Mouse (Mus musculus): ENCODE measurements around the gene Npdc1.
"Not testable (repeated sequence)": the region's sequence is repeated elsewhere in the genome, so short reads cannot be mapped to it uniquely, and the experiment has no call there.

The Npdc1 gene

DNA sequence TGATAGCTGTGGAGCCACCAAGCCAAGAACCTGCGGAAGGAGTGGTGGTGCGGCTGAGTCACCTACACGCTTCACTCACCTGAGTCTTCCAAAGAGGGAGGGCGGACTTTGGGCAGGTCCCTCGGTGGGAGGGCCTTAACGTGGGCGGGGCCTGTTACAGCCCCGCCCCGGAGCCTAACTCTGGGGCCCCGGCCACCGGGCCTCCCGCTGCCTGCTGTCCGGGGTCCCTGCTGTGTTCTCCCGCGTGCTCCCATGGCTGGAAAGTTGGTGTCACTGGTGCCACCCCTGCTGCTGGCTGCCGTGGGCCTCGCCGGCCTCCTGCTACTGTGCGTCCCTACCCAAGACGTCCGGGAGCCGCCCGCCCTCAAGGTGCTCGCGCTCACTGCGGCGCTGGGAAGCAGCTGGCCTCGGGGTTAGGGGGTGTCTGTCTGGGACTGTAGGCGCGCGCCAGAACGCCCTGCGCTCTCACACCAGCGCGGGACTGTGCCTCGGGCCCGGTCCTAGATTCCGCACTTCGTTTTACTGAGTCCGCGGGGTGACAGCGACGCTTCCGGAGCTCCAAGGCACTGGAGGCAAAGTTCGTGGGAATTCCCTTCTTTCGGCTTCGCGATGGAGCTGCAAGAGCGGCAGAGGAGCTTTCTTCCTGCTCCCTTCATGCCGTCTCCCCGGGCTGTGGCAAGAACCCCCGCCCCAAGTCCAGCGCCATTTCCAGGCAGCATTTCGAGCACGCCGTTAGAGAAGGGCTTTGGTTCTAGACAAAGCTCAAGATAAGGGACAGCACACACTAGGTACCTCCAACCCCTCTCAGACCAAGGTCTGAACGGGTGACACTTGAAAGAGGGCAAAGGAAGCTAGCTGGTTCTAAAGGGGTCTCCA, 3.2 kb upstream of the Npdc1 start, which contains the start of gene Entpd2:
Gene Entpd2 (plus strand): TSS at position 154 of the 876 bp plus-strand sequence.
- DNase-seq, result peak; percentile 67

DNA sequence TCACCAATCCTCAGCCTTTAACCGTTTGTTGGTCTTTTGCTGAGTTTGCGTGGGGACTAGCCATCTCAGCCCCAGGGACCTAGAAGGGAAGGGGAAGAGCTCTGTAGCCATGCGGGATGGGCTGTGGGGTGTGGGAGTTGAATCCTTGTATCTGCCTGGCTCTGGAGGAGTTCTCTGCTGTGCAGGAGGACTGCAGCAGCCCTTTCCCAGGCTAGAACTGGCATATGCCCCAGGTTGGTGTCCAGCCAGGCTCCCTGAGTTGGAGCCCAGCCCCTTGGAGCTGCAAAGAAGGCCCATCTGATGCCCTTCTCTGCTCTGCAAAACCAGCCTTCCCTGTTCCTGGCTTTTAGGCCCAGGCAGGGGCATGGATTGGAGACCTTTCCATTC, 2.6 kb upstream of the Npdc1 start:
- no peak for DNase-seq

DNA sequence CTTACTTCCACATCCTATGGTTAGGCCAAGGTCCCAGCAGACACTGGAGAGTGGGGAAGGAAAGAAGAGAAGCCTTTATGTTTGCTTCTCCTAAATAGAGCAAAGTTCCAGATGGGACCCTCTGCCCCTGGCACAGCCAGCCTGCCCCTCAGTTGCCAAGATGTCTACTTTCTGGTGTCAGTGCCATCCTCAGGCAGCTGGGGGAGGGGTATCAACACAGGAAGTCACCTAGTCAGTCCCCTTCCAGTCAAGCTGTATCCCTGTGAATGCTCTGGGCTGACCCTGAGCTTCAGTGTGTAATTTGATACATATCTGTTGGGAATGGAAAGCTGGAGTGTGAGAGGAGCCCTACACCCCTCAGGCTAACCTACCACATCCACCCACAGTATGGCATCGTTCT, 2.1 kb upstream of the Npdc1 start:
- no peak for DNase-seq

DNA sequence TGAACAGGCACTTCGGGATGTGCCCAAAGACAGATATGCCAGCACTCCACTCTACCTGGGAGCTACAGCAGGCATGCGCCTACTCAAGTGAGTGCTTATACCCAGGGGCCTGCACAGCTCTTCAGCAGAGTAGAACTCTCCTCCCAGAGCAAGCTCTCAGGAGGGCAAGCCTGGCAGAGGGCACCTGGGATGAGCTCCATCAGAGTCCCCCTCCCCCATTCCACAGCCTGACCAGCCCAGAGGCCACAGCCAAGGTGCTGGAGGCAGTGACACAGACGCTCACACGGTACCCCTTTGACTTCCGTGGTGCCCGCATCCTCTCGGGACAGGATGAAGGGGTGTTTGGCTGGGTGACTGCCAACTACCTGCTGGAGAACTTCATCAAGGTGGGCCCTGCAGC, 1.1 kb upstream of the Npdc1 start:
- no peak for DNase-seq

DNA sequence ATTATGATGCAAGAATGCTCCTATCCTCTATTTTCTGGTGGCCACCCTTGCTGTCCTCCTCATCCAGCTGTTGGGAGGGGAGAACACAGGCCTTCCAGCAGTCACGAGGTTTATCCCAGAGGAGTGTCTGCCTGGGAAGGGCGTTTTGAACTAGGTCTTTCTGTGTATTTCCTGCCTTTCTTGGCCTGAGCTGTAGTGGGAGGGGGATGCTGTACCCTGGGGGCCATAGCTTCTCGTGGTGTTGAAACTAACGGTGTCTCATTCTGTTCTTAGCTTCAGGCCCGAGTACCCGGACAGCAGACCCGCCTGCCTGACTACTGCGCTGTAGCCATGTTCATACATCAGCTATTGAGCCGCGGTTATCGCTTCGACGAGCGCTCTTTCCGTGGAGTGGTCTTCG, 1.1 kb downstream of the Npdc1 start:
- no peak for DNase-seq

DNA sequence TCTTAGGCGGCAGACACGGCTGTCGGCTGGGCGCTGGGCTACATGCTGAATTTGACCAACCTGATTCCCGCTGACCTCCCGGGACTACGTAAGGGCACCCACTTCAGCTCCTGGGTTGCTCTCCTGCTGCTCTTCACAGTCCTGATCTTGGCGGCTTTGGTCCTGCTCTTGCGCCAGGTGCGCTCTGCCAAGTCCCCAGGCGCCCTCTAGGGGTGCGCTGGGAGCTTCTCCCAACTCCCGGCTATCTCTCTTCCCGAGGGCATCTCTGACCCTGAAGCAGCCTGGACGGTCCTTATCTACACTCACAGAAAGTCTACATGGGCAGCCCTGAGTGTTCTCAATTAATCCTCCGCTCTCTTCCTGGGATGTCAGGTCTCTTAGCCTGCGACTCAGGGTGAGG, 1.6 kb downstream of the Npdc1 start:
- DNase-seq, result peak; percentile 75

DNA sequence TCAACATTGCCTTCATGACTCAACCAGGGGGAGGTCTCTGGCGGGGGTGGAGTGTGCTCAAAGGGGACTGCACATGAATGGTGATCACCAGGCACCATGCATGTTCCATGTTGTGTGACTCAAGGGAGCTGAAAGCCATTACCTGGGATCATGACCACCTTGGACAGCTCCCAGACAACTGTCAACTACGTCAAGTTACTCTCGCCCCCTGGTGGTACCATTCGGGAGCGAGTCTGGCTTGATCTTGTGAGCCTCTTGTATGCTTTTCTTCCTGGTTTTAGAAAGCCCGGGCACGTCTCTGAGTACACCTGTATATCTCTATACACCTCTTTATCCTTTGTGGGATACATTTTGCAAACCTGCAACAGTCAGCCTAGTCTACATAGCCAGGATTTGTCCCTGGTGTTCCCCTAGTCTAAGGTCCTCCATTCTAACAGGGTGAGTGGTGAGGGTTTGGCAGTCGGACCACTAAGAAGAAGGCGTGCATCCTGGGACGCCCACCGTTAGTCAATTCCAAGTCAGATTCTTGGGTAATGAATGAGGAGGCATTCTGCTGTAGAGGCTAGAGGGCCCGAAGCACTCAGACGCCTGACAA, 3.3 kb downstream of the Npdc1 start:
- DNase-seq, result peak; percentile 86

DNA sequence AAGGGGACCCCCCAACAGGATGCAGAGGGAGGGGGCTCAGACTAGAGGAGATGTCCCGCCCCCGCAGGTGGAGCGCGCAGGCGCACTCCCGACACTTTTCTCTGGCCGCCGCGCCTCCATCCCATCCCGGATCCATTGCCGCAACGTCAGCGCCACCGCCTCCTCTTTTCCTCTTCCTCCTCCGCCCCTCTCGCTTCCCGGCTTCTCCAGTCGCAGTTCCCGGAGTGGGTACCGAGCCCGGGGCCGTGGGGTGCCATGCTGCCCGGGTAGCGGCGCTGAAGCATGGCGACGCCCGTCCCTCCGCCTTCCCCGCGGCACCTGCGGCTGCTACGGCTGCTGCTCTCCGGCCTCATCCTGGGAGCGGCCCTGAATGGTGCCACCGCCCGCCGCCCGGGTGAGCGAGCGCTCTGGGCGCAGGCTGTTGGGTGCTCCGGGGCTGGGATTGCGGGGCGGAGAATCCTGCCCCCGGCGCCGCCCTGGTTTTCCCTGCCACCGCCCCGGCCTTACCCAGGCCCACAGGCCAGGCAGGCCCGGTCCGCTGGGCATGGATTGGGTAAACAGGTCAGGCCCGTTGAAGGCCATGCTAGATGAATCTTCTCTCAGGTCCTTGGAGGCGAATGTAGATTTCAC, 3.9 kb downstream of the Npdc1 start:
- DNase-seq, result peak; percentile 81

DNA sequence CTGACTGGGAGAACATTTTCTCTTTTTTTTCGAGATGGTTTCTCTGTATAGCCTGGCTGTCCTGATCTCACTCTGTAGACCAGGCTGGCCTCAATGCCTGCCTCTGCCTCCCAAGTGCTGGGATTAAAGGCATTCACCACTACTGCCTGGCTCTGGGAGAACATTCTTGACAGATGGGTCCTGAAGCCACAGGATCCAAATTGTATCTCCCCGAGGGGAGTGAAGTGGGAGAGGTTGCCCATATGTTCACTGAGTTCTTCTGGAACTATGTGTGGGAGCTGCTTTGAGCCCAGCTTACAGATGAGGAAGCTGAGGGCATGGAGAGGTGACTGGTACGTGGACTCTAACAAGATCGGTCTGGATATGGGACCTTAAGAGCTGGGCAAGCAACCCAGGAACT, 4.8 kb downstream of the Npdc1 start:
- no peak for DNase-seq

DNA sequence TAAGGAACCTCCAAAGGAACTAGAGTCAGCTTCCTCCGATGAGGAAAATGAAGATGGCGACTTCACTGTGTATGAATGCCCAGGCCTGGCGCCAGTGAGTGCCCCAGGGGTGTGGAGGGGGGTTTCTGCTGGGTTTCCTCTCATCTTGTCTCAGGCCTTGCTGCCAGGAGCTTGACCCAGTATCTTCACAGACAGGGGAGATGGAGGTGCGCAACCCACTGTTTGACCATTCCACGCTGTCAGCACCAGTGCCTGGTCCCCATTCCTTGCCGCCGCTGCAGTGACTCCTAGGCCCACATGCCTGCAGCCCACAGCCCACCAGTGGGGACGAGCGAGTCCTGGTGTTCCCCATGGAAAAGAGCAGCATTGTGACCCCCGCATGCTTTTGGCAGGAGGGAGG, 9.8 kb downstream of the Npdc1 start:
- DNase-seq, result no peak

DNA sequence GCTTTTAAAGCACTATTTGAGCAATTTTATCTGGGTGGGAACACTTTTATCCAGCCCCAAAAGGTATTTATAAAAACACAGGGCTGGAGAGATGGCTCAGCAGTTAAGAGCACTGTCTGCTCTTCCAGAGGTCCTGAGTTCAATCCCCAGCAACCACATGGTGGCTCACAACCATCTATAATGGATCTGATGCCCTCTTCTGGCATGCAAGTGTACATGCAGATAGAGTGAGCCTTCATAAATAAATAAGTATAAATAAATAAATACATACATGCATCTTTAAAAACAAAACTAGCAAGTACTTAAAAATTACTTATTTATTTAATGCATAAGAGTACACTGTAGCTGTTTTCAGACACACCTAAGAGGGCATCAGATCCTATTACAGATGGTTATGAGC, 14.3 kb downstream of the Npdc1 start:
- not testable (repeated sequence) for DNase-seq

DNA sequence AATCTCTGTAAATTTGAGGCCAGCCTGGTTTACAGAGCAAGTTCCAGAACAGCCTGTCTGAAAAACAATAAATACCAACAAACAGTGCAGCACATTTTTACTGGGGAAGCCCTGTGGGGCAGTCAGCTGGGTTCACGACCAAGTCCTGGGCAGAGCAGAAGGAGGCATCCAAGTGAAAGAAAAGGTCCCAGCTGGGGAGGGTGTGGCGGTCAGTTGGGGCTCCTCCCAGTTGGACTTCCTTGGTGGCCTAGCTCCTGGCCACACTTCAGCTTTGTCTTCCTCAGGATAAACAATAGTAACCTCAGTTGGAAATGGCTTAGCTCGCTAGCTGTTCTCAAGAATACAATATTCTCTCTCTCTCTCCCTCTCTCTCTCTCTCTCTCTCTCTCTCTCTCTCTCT, 18.3 kb downstream of the Npdc1 start:
- DNase-seq, result no peak

DNA sequence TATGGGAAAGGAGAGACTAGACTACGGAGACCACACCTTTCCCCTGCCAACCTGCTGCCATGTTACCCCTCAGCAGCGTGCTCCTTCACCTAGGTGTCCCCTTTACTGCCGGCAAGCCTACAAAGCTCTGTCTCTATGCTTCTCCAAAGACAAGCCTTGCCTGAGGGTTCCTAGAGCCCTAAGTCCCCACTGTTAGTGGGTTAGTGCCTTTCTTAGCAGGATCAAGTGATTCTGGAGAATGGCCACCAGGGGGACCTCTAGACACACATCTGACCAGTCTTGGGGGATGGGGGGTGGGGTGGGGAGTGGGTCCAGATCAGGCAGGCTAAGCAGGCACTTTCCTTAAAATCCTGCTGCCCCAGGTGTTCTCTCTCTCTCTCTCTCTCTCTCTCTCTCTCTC, 22.7 kb downstream of the Npdc1 start:
- DNase-seq, result peak; percentile 40

DNA sequence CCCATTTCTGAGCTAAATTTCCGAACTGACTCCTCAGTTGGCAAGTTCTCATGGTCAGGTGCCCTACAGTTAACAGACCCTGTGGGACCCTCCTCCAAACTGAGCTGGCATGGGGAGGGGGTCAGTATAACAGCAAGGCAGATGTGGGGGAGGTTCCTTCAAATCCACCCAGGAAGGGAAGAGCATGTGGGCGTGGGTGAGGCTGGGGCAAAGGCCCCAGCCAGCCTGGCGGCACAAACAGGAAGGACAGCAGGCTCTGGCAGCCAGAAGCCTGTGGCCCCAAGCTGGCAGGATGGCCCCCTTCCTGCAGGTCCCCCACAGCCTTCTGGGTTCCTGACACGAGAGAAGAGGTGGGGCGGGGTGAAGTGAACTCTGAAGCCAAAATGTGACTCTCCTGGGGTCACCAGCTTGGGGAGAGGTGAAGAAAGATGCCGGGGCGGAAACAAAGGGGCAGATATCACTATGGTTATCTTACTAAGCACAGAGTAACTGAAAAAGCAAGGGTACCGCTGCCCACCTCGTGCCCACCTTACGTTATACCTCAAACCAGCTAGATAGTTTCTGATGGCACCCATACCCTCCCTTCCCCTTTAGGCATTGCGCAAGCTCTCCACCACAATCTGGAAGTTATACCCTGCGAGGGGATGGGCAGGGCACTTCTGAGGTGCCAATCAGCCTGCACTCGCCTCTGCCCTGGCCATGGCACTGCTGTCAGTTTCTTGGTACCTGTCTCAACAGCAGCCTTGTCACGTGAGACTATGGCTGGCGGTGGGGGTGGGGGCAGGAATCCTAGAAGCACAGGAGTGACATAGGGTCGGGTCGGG, 23.6 kb downstream of the Npdc1 start, which contains the start of gene Fut7:
Gene Fut7 (plus strand): TSS at position 681 of the 824 bp plus-strand sequence.
- no peak for DNase-seq

DNA sequence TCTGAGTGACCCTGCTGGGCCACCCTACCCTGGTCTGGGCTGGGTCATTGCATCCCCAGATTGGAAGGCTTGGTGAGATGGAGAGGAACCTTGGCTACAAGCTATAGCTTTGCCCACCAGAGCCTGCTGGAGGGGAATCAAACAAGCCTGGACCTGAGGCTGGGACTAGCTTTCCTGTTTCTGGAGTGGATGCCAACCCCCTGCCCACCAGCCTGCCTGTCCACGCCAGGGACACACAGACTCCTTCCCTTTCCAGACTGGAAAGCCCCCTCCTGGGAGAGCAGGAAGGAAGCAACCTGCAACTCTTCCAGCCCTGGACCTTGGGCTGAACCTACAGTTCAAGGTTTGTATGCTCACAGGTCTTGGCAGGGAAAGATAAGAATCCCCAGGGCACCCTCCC, 24.5 kb downstream of the Npdc1 start:
- no peak for DNase-seq

DNA sequence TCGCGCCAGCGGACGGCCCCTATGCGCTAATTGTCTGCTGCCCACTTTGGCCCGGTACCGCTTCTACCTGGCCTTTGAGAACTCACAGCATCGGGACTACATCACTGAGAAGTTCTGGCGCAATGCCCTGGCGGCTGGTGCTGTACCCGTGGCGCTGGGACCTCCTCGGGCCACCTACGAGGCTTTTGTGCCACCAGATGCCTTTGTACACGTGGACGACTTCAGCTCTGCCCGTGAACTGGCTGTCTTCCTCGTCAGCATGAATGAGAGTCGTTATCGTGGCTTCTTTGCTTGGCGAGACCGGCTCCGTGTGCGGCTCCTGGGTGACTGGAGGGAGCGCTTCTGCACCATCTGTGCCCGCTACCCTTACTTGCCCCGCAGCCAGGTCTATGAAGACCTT, 26.3 kb downstream of the Npdc1 start:
- DNase-seq, result no peak

DNA sequence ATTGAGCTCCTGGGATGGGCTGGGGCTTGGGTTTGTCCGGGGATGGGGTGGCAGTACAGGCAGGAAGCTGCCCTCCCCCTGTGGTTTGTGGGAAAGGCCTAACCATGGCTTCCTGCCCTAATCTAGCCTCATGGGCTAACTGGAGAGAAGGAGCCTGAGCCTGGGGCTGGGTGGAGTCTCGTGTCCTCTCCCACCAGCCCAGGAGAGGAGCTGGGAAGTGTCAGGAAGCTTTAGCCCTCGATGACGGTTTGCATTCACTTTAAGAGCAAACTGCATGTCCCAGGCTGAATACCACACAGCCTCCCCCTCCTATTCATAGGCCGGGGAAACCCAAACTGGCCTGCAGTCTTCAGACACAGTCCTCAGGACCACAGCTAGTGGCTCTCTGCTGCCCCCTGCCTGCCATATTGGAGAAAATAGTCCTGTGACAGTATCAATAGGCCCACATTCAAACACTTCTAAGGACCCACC, 27.6 kb downstream of the Npdc1 start:
- DNase-seq, result peak; percentile 79

DNA sequence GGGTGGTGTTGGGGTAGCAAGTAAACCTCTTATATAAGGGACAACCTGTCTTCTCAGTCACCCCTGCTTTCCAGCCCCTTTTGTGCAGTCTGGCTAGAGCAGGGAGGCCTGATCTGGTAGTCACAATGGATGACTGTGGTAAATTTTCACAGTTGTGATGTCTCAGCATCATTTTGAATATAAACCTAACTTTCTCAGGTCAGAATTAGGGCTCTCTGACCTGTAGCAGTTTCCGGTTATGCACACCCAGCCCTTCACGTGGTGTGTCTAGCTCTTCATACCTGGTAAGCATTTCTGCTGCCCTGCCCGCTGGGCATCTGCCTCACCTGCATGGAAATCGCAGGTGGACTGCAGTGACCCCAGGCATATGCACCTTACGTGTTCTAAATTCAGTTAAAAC, 28.1 kb downstream of the Npdc1 start:
- DNase-seq, result no peak

DNA sequence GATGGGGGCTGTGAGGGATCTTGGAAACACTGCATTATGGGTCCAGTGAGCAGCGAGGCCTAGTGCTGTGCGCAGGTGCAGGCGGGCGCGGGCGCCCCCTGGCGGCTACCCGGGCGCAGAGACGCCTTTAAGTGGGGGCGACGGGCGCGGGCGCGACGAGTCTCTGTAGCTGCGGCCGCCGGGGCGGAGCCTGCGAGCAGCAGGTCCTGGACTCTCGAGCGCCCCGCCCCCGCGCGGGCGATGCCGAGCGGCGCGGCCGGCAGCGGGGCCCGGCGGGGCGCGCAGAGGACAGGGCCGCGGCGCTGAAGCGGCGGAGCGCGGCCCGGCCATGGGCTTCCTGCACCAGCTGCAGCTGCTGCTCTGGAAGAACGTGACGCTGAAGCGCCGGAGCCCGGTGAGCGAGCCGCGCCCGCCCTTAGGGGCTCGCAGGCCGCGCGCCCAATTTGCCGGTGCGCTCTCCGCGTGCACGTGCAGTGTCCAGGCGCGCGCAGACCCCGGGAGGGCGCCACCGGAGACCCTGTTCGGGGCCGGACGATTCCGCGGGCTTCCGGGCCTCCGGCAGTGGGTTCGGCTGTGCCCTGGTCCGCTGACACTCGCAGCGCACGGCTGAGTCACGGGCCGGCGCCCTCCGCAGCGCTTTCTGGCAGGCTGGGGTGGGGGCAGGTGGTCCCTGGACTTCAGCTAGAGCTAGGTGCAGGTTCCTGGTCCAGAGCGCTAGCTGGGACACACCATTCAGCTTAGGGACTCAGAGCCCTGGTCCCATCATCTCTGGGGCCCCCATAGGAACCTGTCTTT, 29.5 kb downstream of the Npdc1 start, which contains the start of gene Abca2:
Gene Abca2 (plus strand): TSS at position 262 of the 795 bp plus-strand sequence.
- peak; percentile 95 for DNase-seq

DNA sequence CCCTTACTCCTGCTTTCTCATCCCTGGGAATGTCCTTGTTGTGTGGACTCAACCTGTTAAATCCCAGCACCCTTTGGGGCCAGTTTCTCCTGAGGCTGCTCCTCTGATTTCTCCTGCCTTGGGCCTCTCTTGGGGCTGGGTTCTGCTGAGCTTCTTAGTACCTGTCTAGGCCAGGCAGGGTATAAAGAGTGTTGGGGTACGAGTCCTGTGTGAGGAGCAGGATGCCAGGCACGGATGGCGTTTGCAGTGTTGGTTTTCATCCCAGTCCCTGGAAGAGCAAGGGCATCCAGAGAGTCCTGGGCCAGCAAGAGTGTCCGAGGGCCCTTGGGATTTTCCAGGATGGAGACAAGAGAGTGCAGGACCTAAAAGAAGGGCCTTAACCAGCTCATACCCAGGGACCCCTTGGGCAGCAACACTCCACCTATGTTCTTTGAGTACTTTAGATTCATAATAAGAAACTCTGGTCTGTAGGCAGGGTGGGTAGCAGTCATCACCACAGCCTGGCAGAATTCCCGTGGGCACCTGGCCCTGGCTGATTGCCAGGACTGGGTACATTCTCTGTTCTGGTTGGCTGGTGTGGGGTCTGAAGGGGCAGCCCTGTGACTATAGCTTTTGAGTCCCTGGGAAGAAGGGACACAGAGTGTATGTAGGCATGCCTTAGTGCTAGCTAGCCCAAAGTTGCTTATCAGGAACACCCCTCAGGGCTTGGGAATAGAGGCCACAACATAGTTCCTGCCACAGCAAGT, 30.5 kb downstream of the Npdc1 start:
- peak; percentile 34 for DNase-seq

Measured in kidney, adult 18-20 months (tissue).